Mouse (Mus musculus) ES-E14 (cell line): Measurements from ENCODE around the gene Pcare. TPM values are rescaled to one million over a fixed set of nuclear protein-coding genes. Genes with fewer than 3 reads are reported as not detected.
"Not testable (repeated sequence)": the region's sequence is repeated elsewhere in the genome, so short reads cannot be mapped to it uniquely, and the experiment has no call there.

Source experiments
- DNase-seq: peaks from one replicate; pipeline ENCODE4 v3.0.0-alpha.2; 2013; ENCODE audit warnings: low read depth, low spot score
- H3K27ac ChIP-seq: 2 replicates; pipeline ENCODE4 v1.5.1; 2012; ENCODE audit warnings: low read depth, mild to moderate bottlenecking, low read length, moderate library complexity, mixed read lengths; ENCODE audit not compliant: poor library complexity, insufficient read depth, severe bottlenecking
- H3K36me3 ChIP-seq: 2 replicates; pipeline ENCODE4 v1.6.1; 2012; ENCODE audit warnings: mild to moderate bottlenecking, low read length, moderate library complexity, mixed read lengths; ENCODE audit not compliant: control insufficient read depth, poor library complexity, insufficient read depth, severe bottlenecking
- H3K4me1 ChIP-seq, 2 experiments: fragments of 150-350 bp in 1 of 2; sonication (generic) in 1 of 2; 2 replicates each; pipeline ENCODE4 v1.6.1; 2012; ENCODE audit warnings: low read length in 2 of 2, mild to moderate bottlenecking in 1 of 2, mixed read lengths in 1 of 2; ENCODE audit not compliant: control insufficient read depth in 2 of 2, insufficient read depth in 2 of 2, poor library complexity in 1 of 2
- H3K4me3 ChIP-seq, 2 experiments: fragments of 150-350 bp in 1 of 2; sonication (generic) in 1 of 2; 2 replicates each; pipeline ENCODE4 v1.5.1; 2012; ENCODE audit warnings: low read length in 2 of 2, low read depth in 1 of 2, mild to moderate bottlenecking in 1 of 2, mixed read lengths in 1 of 2; ENCODE audit not compliant: insufficient read depth in 1 of 2, poor library complexity in 1 of 2, severe bottlenecking in 1 of 2
- H3K9ac ChIP-seq: 2 replicates; pipeline ENCODE4 v1.6.1; 2012; ENCODE audit warnings: low read depth, mild to moderate bottlenecking, low read length, mixed read lengths; ENCODE audit not compliant: poor library complexity, insufficient read depth, severe bottlenecking
- H3K9me3 ChIP-seq: fragments of 150-350 bp; sonication (generic); 2 replicates; pipeline ENCODE4 v1.6.1; 2012; ENCODE audit warnings: low read depth, mild to moderate bottlenecking, low read length; ENCODE audit not compliant: control insufficient read depth, insufficient read depth
- CHD2 ChIP-seq: IDR thresholded peaks from 2 replicates; pipeline ENCODE4 v1.6.1; 2014; ENCODE audit warnings: mild to moderate bottlenecking, low read depth, low read length, inconsistent platforms
- HCFC1 ChIP-seq: IDR thresholded peaks from 2 replicates; pipeline ENCODE4 v1.6.1; 2012; ENCODE audit warnings: low read length, inconsistent platforms, borderline replicate concordance; ENCODE audit not compliant: insufficient read depth
- MAFK ChIP-seq: IDR thresholded peaks from 2 replicates; pipeline ENCODE4 v1.6.1; 2014; ENCODE audit warnings: mild to moderate bottlenecking, low read depth, low read length, inconsistent platforms; ENCODE audit not compliant: insufficient read depth
- ZC3H11A ChIP-seq: IDR thresholded peaks from 2 replicates; pipeline ENCODE4 v1.6.1; 2012; ENCODE audit warnings: low read depth, mild to moderate bottlenecking, inconsistent platforms, low read length, borderline replicate concordance
- ZNF384 ChIP-seq: IDR thresholded peaks from 2 replicates; pipeline ENCODE4 v1.6.1; 2012; ENCODE audit warnings: low read depth, low read length, inconsistent platforms
- in situ Hi-C, 2 experiments: fragments of 600-800 bp; cut with MboI; formaldehyde crosslinking; loops; one replicate each; pipeline ENCODE4 v1.15.1; 2025; ENCODE audit warnings: low sequenced_read_pairs in 2 of 2, inconsistent platforms in 1 of 2; ENCODE audit not compliant: unreplicated experiment in 2 of 2
- total RNA-seq: library from RNA; depleted of rRNA; stranded (reverse); fragments of 300-350 nt; gene quantifications from 2 replicates; pipeline ENCODE4 v1.2.3, GENCODE M21; 2012

The Pcare gene
- total RNA-seq, 1 experiment: 0.09 TPM

GRCm38 (mm10) chr17:71769564-71769963, 16.9 kb upstream of the Pcare start:
- TF ChIP-seq ZNF384 (no peak), MAFK (no peak), ZC3H11A (no peak), HCFC1 (no peak), CHD2 (no peak)
- no peak overlapping the region for H3K9ac ChIP-seq

GRCm38 (mm10) chr17:71768173-71768572, 15.5 kb upstream of the Pcare start, which contains the start of gene Clip4:
Gene Clip4, plus strand, starts transcription at chr17:71768473.
- H3K9me3 ChIP-seq, H3K27ac ChIP-seq, in situ Hi-C loops, H3K36me3 ChIP-seq, H3K4me1 ChIP-seq, H3K4me3 ChIP-seq, H3K9ac ChIP-seq, DNase-seq: not testable (repeated sequence)

More at GRCm38 (mm10) chr17:71769564-71769963, 16.9 kb upstream of the Pcare start:
- Histone ChIP-seq H3K4me3 (no peak overlapping the region), H3K27ac (no peak overlapping the region), H3K36me3 (no peaks in the 10 kb centered on the region), H3K9me3 (no peaks in the 10 kb centered on the region), H3K4me1 (no peaks in the 10 kb centered on the region)
- no peak for DNase-seq
- in situ Hi-C loops: no loop called here

GRCm38 (mm10) chr17:71760536-71760935, 7.8 kb upstream of the Pcare start:
- Histone ChIP-seq H3K4me1 (no peaks in the 10 kb centered on the region), H3K9ac (no peak overlapping the region), H3K9me3 (no peaks in the 10 kb centered on the region), H3K36me3 (no peaks in the 10 kb centered on the region), H3K4me3 (no peak overlapping the region), H3K27ac (no peak overlapping the region)
- in situ Hi-C loops: no loop called here
- no peak for TF ChIP-seq ZC3H11A
- TF ChIP-seq MAFK: no peak
- no peak for TF ChIP-seq CHD2
- no peak for TF ChIP-seq ZNF384
- no peak for TF ChIP-seq HCFC1
- no peak for DNase-seq

GRCm38 (mm10) chr17:71749616-71750168, 3.0 kb downstream of the Pcare start:
- Histone ChIP-seq H3K9me3 (no peaks in the 10 kb centered on the region), H3K4me3 (no peak overlapping the region), H3K4me1 (no peaks in the 10 kb centered on the region), H3K27ac (no peak overlapping the region), H3K36me3 (no peaks in the 10 kb centered on the region), H3K9ac (no peak overlapping the region)
- no peak for DNase-seq
- no peak for TF ChIP-seq ZNF384
- TF ChIP-seq CHD2: no peak
- no peak for TF ChIP-seq MAFK
- TF ChIP-seq ZC3H11A: no peak
- no peak for TF ChIP-seq HCFC1
- in situ Hi-C loops: no loop called here

- in situ Hi-C loops: no loop called here
- no peak overlapping the region for H3K4me3 ChIP-seq
- no peaks in the 10 kb centered on the region for H3K4me1 ChIP-seq
- TF ChIP-seq ZC3H11A (no peak), CHD2 (no peak), ZNF384 (no peak), MAFK (no peak), HCFC1 (no peak)
- H3K27ac ChIP-seq: no peak overlapping the region
- DNase-seq: no peak
- H3K36me3 ChIP-seq: no peaks in the 10 kb centered on the region
- H3K9me3 ChIP-seq: no peaks in the 10 kb centered on the region
- H3K9ac ChIP-seq: no peak overlapping the region
These were observed 5.1 kb downstream of the Pcare start for GRCm38 (mm10) chr17:71747561-71747960.
